Mouse (Mus musculus) gastrocnemius, adult 2 months (tissue): ENCODE data around the gene Gm21970. TPM values are rescaled to one million over a fixed set of nuclear protein-coding genes. Genes with fewer than 3 reads are reported as not detected.

Experiments used
- DNase-seq: peaks from one replicate; pipeline ENCODE4 v3.0.0; 2022
- H3K27ac ChIP-seq: fragments of 200-600 bp; 2 replicates; pipeline ENCODE4 v1.8.1; 2022; ENCODE audit warnings: mild to moderate bottlenecking
- H3K4me3 ChIP-seq: fragments of 200-600 bp; 2 replicates; pipeline ENCODE4 v1.8.1; 2022; ENCODE audit warnings: mild to moderate bottlenecking, moderate library complexity
- CTCF ChIP-seq: fragments of 200-600 bp; IDR thresholded peaks from 2 replicates; pipeline ENCODE4 v1.8.1; 2022; ENCODE audit warnings: antibody characterized with exemption, mild to moderate bottlenecking, moderate library complexity
- intact Hi-C: fragments of 180-260 bp; cut with DNase I; formaldehyde crosslinking; loops from one replicate; pipeline ENCODE4 v1.15.1; 2025
- total RNA-seq, 2 experiments: library from RNA; stranded (reverse); gene quantifications; 2 replicates each; pipeline ENCODE4 v1.2.3; 2021

The Gm21970 gene
- total RNA-seq, 2 experiments from 2014 or later = 0.45 TPM; not detected in 1

- no peak for DNase-seq
- no peak for TF ChIP-seq CTCF
- Histone ChIP-seq H3K4me3 (no peak overlapping the region), H3K27ac (no peak overlapping the region)
- intact Hi-C loops = loop anchor here (5.0 to 10.0 kb wide), 3 partner anchors 85 to 207 kb away; no protein-coding TSS in a partner anchor
Observed at GRCm38 (mm10) chr16:91357526-91357900, 34.0 kb upstream of the Gm21970 start.

- peak; percentile 82 for TF ChIP-seq CTCF
- intact Hi-C loops = loop anchor here (1.0 to 10.0 kb wide), 4 partner anchors 32 to 206 kb away; no protein-coding TSS in a partner anchor
- Histone ChIP-seq H3K27ac (peak overlapping the region; percentile 53), H3K4me3 (no peak overlapping the region)
- no peak for DNase-seq
Observed at GRCm38 (mm10) chr16:91358555-91358954, 33.0 kb upstream of the Gm21970 start.

GRCm38 (mm10) chr16:91359531-91359930 is 32.0 kb upstream of the Gm21970 start:
- no peak overlapping the region for H3K27ac ChIP-seq
- no peak for TF ChIP-seq CTCF
- intact Hi-C loops = loop anchor here (5.0 to 10.0 kb wide), 3 partner anchors 83 to 205 kb away; no protein-coding TSS in a partner anchor
- DNase-seq = no peak
- no peak overlapping the region for H3K4me3 ChIP-seq

GRCm38 (mm10) chr16:91360162-91360561 is 31.4 kb upstream of the Gm21970 start:
- Histone ChIP-seq H3K4me3 (no peak overlapping the region), H3K27ac (no peak overlapping the region)
- intact Hi-C loops = no loop called here
- TF ChIP-seq CTCF = no peak
- DNase-seq = no peak

- intact Hi-C loops = no loop called here
- no peak for TF ChIP-seq CTCF
- Histone ChIP-seq H3K27ac (peak overlapping the region; percentile 83; the same call in 1 of the 2 replicates), H3K4me3 (no peak overlapping the region)
- no peak for DNase-seq
Observed at GRCm38 (mm10) chr16:91362006-91362405, 29.5 kb upstream of the Gm21970 start.

GRCm38 (mm10) chr16:91362616-91363272 is 28.8 kb upstream of the Gm21970 start:
- TF ChIP-seq CTCF = no peak

GRCm38 (mm10) chr16:91363483-91363882 is 28.0 kb upstream of the Gm21970 start:
- intact Hi-C loops = no loop called here
- DNase-seq = peak; percentile 39
- no peak for TF ChIP-seq CTCF
- H3K4me3 ChIP-seq = peak overlapping the region; percentile 17
- peak overlapping the region; percentile 83 for H3K27ac ChIP-seq

More at GRCm38 (mm10) chr16:91362616-91363272, 28.8 kb upstream of the Gm21970 start:
- DNase-seq = peak; percentile 79
- H3K27ac ChIP-seq = peak overlapping the region; percentile 83
- peak overlapping the region; percentile 17 for H3K4me3 ChIP-seq
- intact Hi-C loops = no loop called here

GRCm38 (mm10) chr16:91366567-91366966 is 25.0 kb upstream of the Gm21970 start:
- no peak for DNase-seq
- no peak overlapping the region for H3K27ac ChIP-seq
- intact Hi-C loops = no loop called here
- no peak for TF ChIP-seq CTCF
- H3K4me3 ChIP-seq = no peak overlapping the region

- intact Hi-C loops = no loop called here
- Histone ChIP-seq H3K4me3 (no peak overlapping the region), H3K27ac (no peak overlapping the region)
- no peak for TF ChIP-seq CTCF
- no peak for DNase-seq
Observed at GRCm38 (mm10) chr16:91367066-91367465, 24.5 kb upstream of the Gm21970 start.

GRCm38 (mm10) chr16:91372577-91373472 is 18.7 kb upstream of the Gm21970 start, which contains the start of gene Ifnar2:
Gene Ifnar2, plus strand, starts transcription at chr16:91372783.
- intact Hi-C loops = loop anchor here (5.0 kb wide), 1 partner anchor 34 kb away; the partner anchor contains the start of gene Il10rb
- DNase-seq = peak; percentile 86
- no peak for TF ChIP-seq CTCF
- Histone ChIP-seq H3K4me3 (peak within 1 kb of the TSS; percentile 77), H3K27ac (peak within 1 kb of the TSS; percentile 97)

- peak overlapping the region; percentile 77 for H3K4me3 ChIP-seq
- peak overlapping the region; percentile 97 for H3K27ac ChIP-seq
- TF ChIP-seq CTCF = no peak
- no peak for DNase-seq
- intact Hi-C loops = loop anchor here (5.0 kb wide), 1 partner anchor 34 kb away; the partner anchor contains the start of gene Il10rb
Observed at GRCm38 (mm10) chr16:91373473-91374252, 17.9 kb upstream of the Gm21970 start.

- TF ChIP-seq CTCF = no peak
- no peak for DNase-seq
- peak overlapping the region; percentile 97 for H3K27ac ChIP-seq
- H3K4me3 ChIP-seq = peak overlapping the region; percentile 77
- intact Hi-C loops = loop anchor here (5.0 kb wide), 1 partner anchor 33 kb away; the partner anchor contains the start of gene Il10rb
Observed at GRCm38 (mm10) chr16:91374253-91374634, 17.3 kb upstream of the Gm21970 start.
